In genomic region chr4:130156812-130157371, GRCm38 (mm10) we compare ENCODE assay signal across 18 mouse cellular contexts. TPM values are rescaled to one million over a fixed set of nuclear protein-coding genes. Genes with fewer than 3 reads are reported as not detected.
"Had no signal": no experiment of that assay in that cellular context is flagged by ENCODE, and none has a peak within 500 bp of the region (broad histone marks: within the 10 kb centered on the region; RNA-seq: fewer than 3 reads in every experiment).

No protein-coding gene starts in this region.

- H3K4me3 ChIP-seq: limb, embryonic 13.5 days; liver, embryonic 15.5 days; megakaryocyte, embryonic 14.5 days; midbrain, embryonic 15.5 days; neural tube, embryonic 13.5 days; stomach, embryonic 15.5 days had no signal

- H3K9me3 ChIP-seq: liver, embryonic 15.5 days; midbrain, embryonic 15.5 days; neural tube, embryonic 13.5 days; stomach, embryonic 15.5 days had no signal

- H3K27ac ChIP-seq: kidney, postnatal 0 days; limb, embryonic 13.5 days; liver, embryonic 15.5 days; midbrain, embryonic 15.5 days; neural tube, embryonic 13.5 days; stomach, embryonic 15.5 days had no signal

- ATAC-seq: lung, postnatal 0 days; midbrain, embryonic 15.5 days had no signal

- H3K4me1 ChIP-seq: limb, embryonic 13.5 days; midbrain, embryonic 15.5 days; neural tube, embryonic 13.5 days had no signal

- H3K4me2 ChIP-seq: limb, embryonic 13.5 days; liver, embryonic 11.5 days; liver, embryonic 15.5 days; midbrain, embryonic 11.5 days; midbrain, embryonic 15.5 days; neural tube, embryonic 13.5 days; stomach, embryonic 15.5 days had no signal

- H3K36me3 ChIP-seq: limb, embryonic 13.5 days; liver, embryonic 15.5 days; midbrain, embryonic 15.5 days; neural tube, embryonic 13.5 days; stomach, embryonic 15.5 days had no signal

- DNase-seq: kidney, adult 8-10 months; kidney, postnatal 36 days; left cerebral cortex, postnatal 4 days; lung, adult 2 months; lung, postnatal 4 days; right cerebral cortex, postnatal 14 days; thymus, postnatal 36 days had no signal

- H3K9ac ChIP-seq: limb, embryonic 13.5 days; liver, embryonic 15.5 days; midbrain, embryonic 15.5 days; neural tube, embryonic 13.5 days; stomach, embryonic 15.5 days had no signal

RNA-seq across cellular contexts. Expression of gene Hcrtr1, which starts 17.7 kb away (rescaled TPM):
- total RNA-seq: monocyte, adult 5-6 weeks had no signal
- polyA plus RNA-seq: limb, embryonic 13.5 days; liver, embryonic 15.5 days had no signal

RNA-seq across cellular contexts. Expression of gene Tinagl1, which starts 18.0 kb away (rescaled TPM):
- total RNA-seq: monocyte, adult 5-6 weeks had no signal
